Mouse (Mus musculus): ENCODE measurements around the gene Zcchc2. TPM values are rescaled to one million over a fixed set of nuclear protein-coding genes. Genes with fewer than 3 reads are reported as not detected.

The Zcchc2 gene
- polyA plus RNA-seq, 1 experiment: 8.1 TPM

DNA sequence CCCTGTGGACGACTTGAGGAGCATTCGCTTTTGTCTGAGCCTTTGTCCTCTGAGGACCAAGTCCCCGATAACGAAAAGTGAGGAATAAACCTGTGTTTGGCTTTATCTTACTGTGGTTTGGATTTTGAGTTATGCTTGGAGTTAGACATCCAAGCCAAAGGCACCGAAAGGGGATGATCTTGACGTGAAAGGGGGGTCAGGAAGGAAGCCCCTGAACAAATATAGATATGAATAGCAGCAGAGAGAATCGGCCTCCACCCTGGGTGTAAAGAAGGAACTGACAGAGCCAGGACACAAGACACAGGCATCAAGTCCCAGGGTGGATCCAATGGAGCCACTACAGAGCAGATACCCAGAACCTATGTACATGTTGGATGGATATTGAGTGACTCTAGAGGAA, 83.9 kb downstream of the Zcchc2 start:
- TF ChIP-seq POLR2A (IDR thresholded peaks at IDR 0.05; ENCODE audit: borderline replicate concordance, control insufficient read depth, low read depth, low read length): no peak
- 45% methylated on average over 7 of the region's 7 CpGs for whole genome bisulfite sequencing

DNA sequence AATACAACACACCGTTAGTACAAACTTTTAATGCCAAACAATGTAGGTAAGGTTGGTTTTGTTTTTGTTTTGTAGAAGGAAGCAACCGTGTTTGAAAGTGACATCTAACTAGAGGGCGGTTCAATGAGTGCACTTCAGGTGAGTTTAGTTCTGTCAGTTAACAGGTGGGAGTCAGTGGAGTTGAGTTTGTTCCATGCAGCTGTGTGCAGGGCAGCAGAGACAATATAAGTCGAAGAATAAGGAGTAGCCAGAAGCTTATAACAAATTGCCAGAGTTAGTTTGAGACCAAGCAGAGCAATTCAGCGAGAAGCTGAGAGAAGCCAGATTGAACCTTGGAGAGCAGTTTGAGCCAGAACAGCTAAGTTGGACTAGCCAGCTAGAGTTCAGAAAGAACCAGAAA, 84.5 kb downstream of the Zcchc2 start:
- Histone ChIP-seq H3K4me3 (replicated peaks; ENCODE audit: control insufficient read depth, low read depth, low read length) (no peak overlapping the region), H3K4me1 (ENCODE audit: control insufficient read depth, insufficient read depth, low read length) (no peaks in the 10 kb centered on the region), H3K27ac (ENCODE audit: control insufficient read depth, insufficient read depth, low read depth, low read length, poor library complexity) (no peak overlapping the region)
- no peak for TF ChIP-seq POLR2A (IDR thresholded peaks at IDR 0.05; ENCODE audit: borderline replicate concordance, control insufficient read depth, low read depth, low read length)
- no peak for TF ChIP-seq CTCF (IDR thresholded peaks at IDR 0.05; ENCODE audit: control insufficient read depth, insufficient read depth, low read length)
- WGBS: 81% methylated on average over 5 of the region's 5 CpGs

More for the DNA sequence above, 83.9 kb downstream of the Zcchc2 start:
- Histone ChIP-seq H3K4me3 (replicated peaks; ENCODE audit: control insufficient read depth, low read depth, low read length) (no peak overlapping the region), H3K4me1 (ENCODE audit: control insufficient read depth, insufficient read depth, low read length) (no peaks in the 10 kb centered on the region; the same call in 1 of the 2 replicates), H3K27ac (ENCODE audit: control insufficient read depth, insufficient read depth, low read depth, low read length, poor library complexity) (no peak overlapping the region)

GRCm38 (mm10) chr1:106076641-106077040, 86.4 kb downstream of the Zcchc2 start:
- TF ChIP-seq CTCF (IDR thresholded peaks at IDR 0.05; ENCODE audit: control insufficient read depth, insufficient read depth, low read length) (no peak), POLR2A (IDR thresholded peaks at IDR 0.05; ENCODE audit: borderline replicate concordance, control insufficient read depth, low read depth, low read length) (no peak)
- H3K4me1 ChIP-seq (ENCODE audit: control insufficient read depth, insufficient read depth, low read length): no peaks in the 10 kb centered on the region
- 66% methylated on average over 3 of the region's 3 CpGs for WGBS
- no peak overlapping the region for H3K4me3 ChIP-seq (replicated peaks; ENCODE audit: control insufficient read depth, low read depth, low read length)
- no peak overlapping the region for H3K27ac ChIP-seq (ENCODE audit: control insufficient read depth, insufficient read depth, low read depth, low read length, poor library complexity)

GRCm38 (mm10) chr1:106077166-106077565, 87.0 kb downstream of the Zcchc2 start:
- no peaks in the 10 kb centered on the region for H3K4me1 ChIP-seq (ENCODE audit: control insufficient read depth, insufficient read depth, low read length)
- H3K4me3 ChIP-seq (replicated peaks; ENCODE audit: control insufficient read depth, low read depth, low read length): no peak overlapping the region
- H3K27ac ChIP-seq (ENCODE audit: control insufficient read depth, insufficient read depth, low read depth, low read length, poor library complexity): no peak overlapping the region
- TF ChIP-seq POLR2A (IDR thresholded peaks at IDR 0.05; ENCODE audit: borderline replicate concordance, control insufficient read depth, low read depth, low read length): no peak
- TF ChIP-seq CTCF (IDR thresholded peaks at IDR 0.05; ENCODE audit: control insufficient read depth, insufficient read depth, low read length): no peak
- WGBS: 73% methylated on average over 3 of the region's 3 CpGs

Other genes with a start within 250 kb of the Zcchc2 start
- 0.38 and 0.90 TPM in 2 replicates for gene Tnfrsf11a, start 209.7 kb upstream of the Zcchc2 start, polyA plus RNA-seq (2011; ENCODE audit: insufficient read depth, insufficient read length, low replicate concordance, missing spikeins)
- 2.6 and 3.2 TPM in 2 replicates for gene Phlpp1, start 181.3 kb downstream of the Zcchc2 start, polyA plus RNA-seq (2011; ENCODE audit: insufficient read depth, insufficient read length, low replicate concordance, missing spikeins)